Mouse (Mus musculus) spleen, postnatal 14 days (tissue): ENCODE results near the gene Psg22.
"Not testable (repeated sequence)": the region's sequence is repeated elsewhere in the genome, so short reads cannot be mapped to it uniquely, and the experiment has no call there.

Experiments used
- DNase-seq, 2 experiments: peaks; one replicate each; pipeline ENCODE4 v3.0.0; 2021 to 2022; ENCODE audit warnings: low spot score in 2 of 2

Psg22 gene

GRCm38 (mm10) chr7:18717790-18718189, at the start of gene Psg22:
Gene Psg22, plus strand, starts transcription at chr7:18718090.
- DNase-seq: no peak

GRCm38 (mm10) chr7:18679772-18680171, 38.1 kb upstream of the Psg22 start:
- no peak for DNase-seq

GRCm38 (mm10) chr7:18685586-18685985, 32.3 kb upstream of the Psg22 start:
- DNase-seq: no peak

- no peak for DNase-seq
Observed at GRCm38 (mm10) chr7:18686085-18686484, 31.8 kb upstream of the Psg22 start, which contains the start of gene Psg20. Gene Psg20, minus strand, starts transcription at chr7:18686185.

- DNase-seq: not testable (repeated sequence)
Observed at GRCm38 (mm10) chr7:18710331-18710730, 7.6 kb upstream of the Psg22 start.

GRCm38 (mm10) chr7:18710846-18711245, 7.0 kb upstream of the Psg22 start:
- no peak for DNase-seq

GRCm38 (mm10) chr7:18715546-18715945, 2.3 kb upstream of the Psg22 start:
- DNase-seq: no peak

GRCm38 (mm10) chr7:18724001-18724400, 6.1 kb downstream of the Psg22 start:
- no peak for DNase-seq

GRCm38 (mm10) chr7:18725931-18726330, 8.0 kb downstream of the Psg22 start:
- not testable (repeated sequence) for DNase-seq

- DNase-seq: no peak
Observed at GRCm38 (mm10) chr7:18728391-18728790, 10.5 kb downstream of the Psg22 start.

- no peak for DNase-seq
Observed at GRCm38 (mm10) chr7:18733111-18733510, 15.2 kb downstream of the Psg22 start.

- no peak for DNase-seq
Observed at GRCm38 (mm10) chr7:18734451-18734850, 16.6 kb downstream of the Psg22 start.

- DNase-seq: no peak
Observed at GRCm38 (mm10) chr7:18746189-18746860, 28.4 kb downstream of the Psg22 start.

GRCm38 (mm10) chr7:18747420-18747819, 29.5 kb downstream of the Psg22 start:
- not testable (repeated sequence) for DNase-seq

- DNase-seq: no peak
Observed at GRCm38 (mm10) chr7:18748994-18749895, 31.4 kb downstream of the Psg22 start.

- peak in 1 of 2 experiments; percentile 3 for DNase-seq
Observed at GRCm38 (mm10) chr7:18749896-18750477, 32.1 kb downstream of the Psg22 start.

- DNase-seq: not testable (repeated sequence)
Observed at GRCm38 (mm10) chr7:18760152-18760551, 42.3 kb downstream of the Psg22 start.

- DNase-seq: not testable (repeated sequence)
Observed at GRCm38 (mm10) chr7:18762885-18763284, 45.0 kb downstream of the Psg22 start.
